Mouse (Mus musculus) intestine, embryonic 14.5 days (tissue): ENCODE measurements around the gene Chil5. TPM values are rescaled to one million over a fixed set of nuclear protein-coding genes. Genes with fewer than 3 reads are reported as not detected.

Experiments
- ATAC-seq: fragments of 200-750 bp; cut with Nextera tagmentation; replicated peaks from 2 replicates; pipeline ENCODE4 v1.8.0; 2017; ENCODE audit warnings: low read depth, moderate number of reproducible peaks, moderate TSS enrichment, moderate library complexity; ENCODE audit not compliant: low FRiP score, low TSS enrichment
- DNase-seq: peaks from one replicate; pipeline ENCODE4 v3.0.0-alpha.2; 2018; ENCODE audit warnings: low spot score
- H3K27ac ChIP-seq: fragments of 300-500 bp; sonication (generic); 2 replicates; pipeline ENCODE4 v1.5.1; 2014; ENCODE audit warnings: low read depth, mild to moderate bottlenecking, control low read depth
- H3K27me3 ChIP-seq: fragments of 300-500 bp; sonication (generic); replicated peaks from 2 replicates; pipeline ENCODE4 v1.6.1; 2014; ENCODE audit warnings: low read length, control low read depth; ENCODE audit not compliant: control insufficient read depth, insufficient read depth
- H3K36me3 ChIP-seq: fragments of 300-500 bp; sonication (generic); 2 replicates; pipeline ENCODE4 v1.6.1; 2014; ENCODE audit warnings: low read length, control low read depth; ENCODE audit not compliant: control insufficient read depth, insufficient read depth
- H3K4me1 ChIP-seq: fragments of 300-500 bp; sonication (generic); replicated peaks from 2 replicates; pipeline ENCODE4 v1.6.1; 2014; ENCODE audit warnings: low read length, control low read depth, mixed read lengths; ENCODE audit not compliant: control insufficient read depth, insufficient read depth
- H3K4me2 ChIP-seq: fragments of 300-500 bp; sonication (generic); 2 replicates; pipeline ENCODE4 v1.6.1; 2014; ENCODE audit warnings: low read length
- H3K4me3 ChIP-seq: fragments of 300-500 bp; sonication (generic); 2 replicates; pipeline ENCODE4 v1.5.1; 2014; ENCODE audit warnings: low read depth, low read length, control low read depth, mixed read lengths
- H3K9ac ChIP-seq: fragments of 300-500 bp; sonication (generic); 2 replicates; pipeline ENCODE4 v1.6.1; 2014; ENCODE audit warnings: mild to moderate bottlenecking, low read length
- H3K9me3 ChIP-seq: fragments of 300-500 bp; sonication (generic); 2 replicates; pipeline ENCODE4 v1.6.1; 2016; ENCODE audit warnings: low read length, control low read depth; ENCODE audit not compliant: control insufficient read depth
- whole genome bisulfite sequencing: fragments of 180-500 bp; shearing (Covaris S2); extraction: QIAGEN DNeasy Blood & Tissue Kit; methylation state at CpG from one replicate; pipeline ENCODE4 v1.1.7; 2014; 5-methylcytosine and 5-hydroxymethylcytosine counted together
- polyA plus RNA-seq: library from polyadenylated mRNA; unstranded; fragments of >200 nt; fragmentation: Nextera tagmentation; extraction: Ambion mirVana; gene quantifications from 2 replicates; pipeline ENCODE4 v1.2.1, GENCODE M21; 2014

The Chil5 gene
- polyA plus RNA-seq, 1 experiment from 2014 or later, result not detected

DNA sequence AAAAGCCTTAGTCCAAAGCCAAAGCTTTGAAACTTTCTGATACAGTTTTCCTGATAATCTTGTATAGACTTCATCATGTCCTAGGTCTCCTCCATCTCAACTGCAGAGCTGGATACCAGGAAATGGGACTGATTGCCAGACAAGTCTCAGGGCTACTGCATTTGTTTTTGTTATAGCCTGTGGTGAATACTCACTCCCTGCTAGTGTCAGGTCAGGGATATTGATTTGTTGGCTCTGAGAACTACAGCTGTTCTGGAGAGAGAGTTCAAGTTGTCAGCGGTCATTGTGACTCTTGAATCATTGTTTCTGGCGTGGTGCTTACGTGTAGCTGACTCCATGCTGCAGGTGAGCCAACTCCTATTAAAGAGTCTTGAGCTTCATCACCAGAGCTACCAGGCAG lies 59.2 kb downstream of the Chil5 start, which contains the start of gene Ovgp1:
Gene Ovgp1 (plus strand): TSS at position 301 of the 400 bp plus-strand sequence.
- Histone ChIP-seq H3K36me3 (peaks cover 23% of the 10 kb centered on the region), H3K27me3 (no peaks in the 10 kb centered on the region), H3K4me1 (no peaks in the 10 kb centered on the region), H3K4me3 (no peak within 1 kb of the TSS), H3K9ac (no peak within 1 kb of the TSS), H3K27ac (no peak within 1 kb of the TSS), H3K4me2 (no peak within 1 kb of the TSS), H3K9me3 (no peaks in the 10 kb centered on the region)
- ATAC-seq (no peak), DNase-seq (no peak)
- WGBS, result 69% methylated on average over 3 of the region's 3 CpGs

GRCm38 (mm10) chr3:105971831-105972446 lies 60.7 kb downstream of the Chil5 start:
- no peaks in the 10 kb centered on the region for H3K27me3 ChIP-seq
- no peaks in the 10 kb centered on the region for H3K9me3 ChIP-seq
- no peak overlapping the region for H3K4me2 ChIP-seq
- no peak overlapping the region for H3K9ac ChIP-seq
- no peak overlapping the region for H3K27ac ChIP-seq
- DNase-seq (no peak), ATAC-seq (0 out of 2 replicates have a peak, but pooled peaks have one; percentile 10)
- H3K36me3 ChIP-seq, result peaks cover 38% of the 10 kb centered on the region
- H3K4me3 ChIP-seq, result no peak overlapping the region
- WGBS, result 80% methylated on average over 5 of the region's 5 CpGs
- no peaks in the 10 kb centered on the region for H3K4me1 ChIP-seq

Other genes starting within 250 kb of the Chil5 start
- gene Rap1a, start 231.5 kb downstream of the Chil5 start, polyA plus RNA-seq, result 81.6 and 82.2 TPM in 2 replicates
- 0.17 TPM in 1 of 2 replicates, not detected in the other for gene Adora3, start 162.0 kb downstream of the Chil5 start, polyA plus RNA-seq
- 0.18 TPM in 1 of 2 replicates, not detected in the other for gene Tmigd3, start 161.9 kb downstream of the Chil5 start, polyA plus RNA-seq
- gene I830077J02Rik, start 100.2 kb downstream of the Chil5 start, polyA plus RNA-seq, result 1.1 and 1.2 TPM in 2 replicates
- 159 and 169 TPM in 2 replicates for gene Wdr77, start 73.4 kb downstream of the Chil5 start, polyA plus RNA-seq
- 498 and 500 TPM in 2 replicates for gene Atp5f1, start 72.7 kb downstream of the Chil5 start, polyA plus RNA-seq
- gene Ovgp1, start 59.1 kb downstream of the Chil5 start, polyA plus RNA-seq, result 1.1 and 1.8 TPM in 2 replicates
- not detected in 2 replicates for gene Pifo, start 18.2 kb downstream of the Chil5 start, polyA plus RNA-seq
- not detected in 2 replicates for gene Chia1, start 80.4 kb upstream of the Chil5 start, polyA plus RNA-seq
- gene Chil3, start 134.8 kb upstream of the Chil5 start, polyA plus RNA-seq, result not detected in 2 replicates
- not detected in 2 replicates for gene Chil4, start 186.7 kb upstream of the Chil5 start, polyA plus RNA-seq